Mouse (Mus musculus): ENCODE data around the gene Zfp428. TPM values are rescaled to one million over a fixed set of nuclear protein-coding genes. Genes with fewer than 3 reads are reported as not detected.

The Zfp428 gene
- 1.5 and 4.0 TPM in 2 replicates for total RNA-seq (2014; fragmentation: Nextera tagmentation)
- 2.2 and 2.7 TPM in 2 replicates for total RNA-seq (2017)

DNA sequence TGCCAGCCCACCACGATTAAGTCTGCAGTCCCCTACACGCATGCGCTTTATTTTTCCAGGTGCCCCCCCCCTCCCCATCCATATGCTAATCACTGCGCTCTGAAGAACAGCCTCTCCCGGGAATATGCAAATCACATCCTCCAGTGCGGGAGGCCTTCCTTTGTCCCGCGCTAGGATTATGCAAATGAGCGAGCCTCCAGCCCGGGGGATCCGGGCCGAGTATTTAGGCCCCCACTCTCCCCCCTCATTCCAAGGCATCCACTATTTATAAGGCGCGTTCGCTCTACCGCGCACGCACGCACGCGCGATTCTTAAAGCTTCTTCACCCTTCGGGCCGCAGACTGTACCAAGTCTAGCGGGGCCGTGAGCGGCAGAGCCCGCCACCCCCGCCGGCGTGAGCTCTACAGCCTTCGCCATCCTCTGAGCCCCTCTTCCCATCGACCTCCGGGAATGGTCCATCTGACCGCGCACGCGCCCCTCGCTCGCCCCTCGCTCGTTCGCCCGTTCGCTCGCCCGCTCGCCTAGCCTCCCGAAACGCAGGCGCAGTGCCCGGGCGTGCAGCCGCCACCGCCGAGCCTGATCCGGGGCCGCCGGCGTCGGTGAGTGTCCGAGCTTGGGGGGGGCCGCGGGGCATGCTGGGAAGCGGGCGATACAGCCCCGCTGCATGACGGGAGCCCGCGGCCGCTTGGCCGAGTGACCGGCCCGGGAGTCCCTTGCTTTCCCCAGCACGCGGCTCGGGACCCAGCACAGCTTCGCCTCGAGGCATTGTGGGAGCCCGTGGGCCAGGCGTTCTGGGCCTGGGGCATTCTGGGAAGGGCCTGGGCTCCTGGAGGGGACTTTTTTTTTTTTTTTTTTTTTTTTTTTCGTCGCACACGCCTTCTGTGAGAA lies at the start of gene Zfp428:
Gene Zfp428 (plus strand): TSS at position 169 of the 888 bp plus-strand sequence.
- peak; percentile 78 for ATAC-seq (replicated peaks; ENCODE audit: poor library complexity, severe bottlenecking)

DNA sequence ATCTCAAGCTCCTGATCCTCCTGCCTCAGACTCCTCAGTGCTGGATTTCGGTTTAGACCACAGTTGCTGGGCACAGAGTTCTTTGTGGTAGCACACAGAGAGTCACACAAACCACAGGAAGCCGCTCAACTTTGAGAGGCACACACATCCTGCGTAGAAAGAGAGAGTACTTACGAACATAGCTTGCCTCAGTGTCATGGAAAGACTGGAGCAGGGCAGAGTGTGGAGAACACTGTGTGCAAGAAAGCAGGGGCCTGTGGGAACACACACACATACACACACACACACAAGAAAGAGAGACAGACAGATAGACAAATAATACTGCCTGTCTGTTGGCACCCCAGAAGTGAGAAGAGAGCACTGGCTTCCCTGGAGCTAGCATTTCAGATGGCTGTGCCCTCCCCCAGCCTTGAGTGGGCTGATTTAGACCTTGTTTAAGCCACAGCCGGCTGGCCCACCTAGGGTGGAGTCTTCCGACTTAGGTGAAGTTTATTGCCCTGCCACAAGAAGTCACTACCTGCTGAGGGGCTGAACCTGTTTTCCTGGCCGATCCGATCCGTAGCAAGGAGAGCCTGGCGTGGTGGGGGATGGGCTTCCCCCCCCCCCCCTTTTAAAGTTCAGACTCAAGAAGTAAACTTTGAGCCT lies 49.0 kb upstream of the Zfp428 start:
- peak; percentile 65 for ATAC-seq (replicated peaks; ENCODE audit: poor library complexity, severe bottlenecking)

- no peak for ATAC-seq (replicated peaks; ENCODE audit: poor library complexity, severe bottlenecking)
Observed at GRCm38 (mm10) chr7:24459440-24459839, 47.4 kb upstream of the Zfp428 start.

- ATAC-seq (replicated peaks; ENCODE audit: poor library complexity, severe bottlenecking) = peak; percentile 34
Observed at GRCm38 (mm10) chr7:24459843-24460242, 47.0 kb upstream of the Zfp428 start.

DNA sequence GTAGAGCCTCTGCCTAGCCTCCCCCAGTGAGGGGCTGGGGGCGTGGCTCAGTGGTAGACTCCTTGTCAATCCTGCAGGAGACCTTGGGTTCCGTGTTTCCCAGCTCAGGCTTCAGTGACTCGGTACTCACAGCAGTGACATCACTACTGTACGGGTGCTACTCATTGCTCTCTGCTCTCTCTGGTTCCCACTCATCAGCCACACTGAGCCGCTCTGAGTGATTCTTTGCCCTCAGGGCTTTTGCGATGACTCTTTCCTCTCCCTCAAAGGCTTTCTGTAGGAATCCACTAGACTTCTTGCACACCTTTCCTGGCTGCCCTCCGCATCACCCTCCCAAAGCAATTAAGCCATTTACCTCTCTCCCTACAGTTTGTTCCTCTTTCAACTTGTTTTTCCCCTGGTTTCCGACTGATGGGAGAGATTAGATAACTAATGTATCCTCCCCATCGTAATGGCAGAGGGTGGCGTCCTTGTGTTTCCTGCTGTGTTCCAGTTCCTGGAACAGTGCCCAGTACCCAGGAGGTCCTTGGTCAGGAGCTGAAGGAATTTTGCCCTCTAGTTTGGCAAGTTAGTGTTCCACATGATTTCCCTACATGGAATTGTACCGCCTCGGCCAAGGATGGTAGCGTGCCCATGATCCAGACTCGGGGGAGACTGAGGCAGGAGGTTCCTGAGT lies 45.3 kb upstream of the Zfp428 start:
- peak; percentile 17 for ATAC-seq (replicated peaks; ENCODE audit: poor library complexity, severe bottlenecking)

GRCm38 (mm10) chr7:24462388-24463319 lies 44.2 kb upstream of the Zfp428 start, which contains the start of gene Plaur:
Plaur (plus strand) TSS chr7:24462484.
- ATAC-seq (replicated peaks; ENCODE audit: poor library complexity, severe bottlenecking) = peak; percentile 49

- peak; percentile 57 for ATAC-seq (replicated peaks; ENCODE audit: poor library complexity, severe bottlenecking)
Observed at GRCm38 (mm10) chr7:24466835-24467234, 40.0 kb upstream of the Zfp428 start.

- ATAC-seq (replicated peaks; ENCODE audit: poor library complexity, severe bottlenecking) = no peak
Observed at GRCm38 (mm10) chr7:24467886-24468285, 38.9 kb upstream of the Zfp428 start.

DNA sequence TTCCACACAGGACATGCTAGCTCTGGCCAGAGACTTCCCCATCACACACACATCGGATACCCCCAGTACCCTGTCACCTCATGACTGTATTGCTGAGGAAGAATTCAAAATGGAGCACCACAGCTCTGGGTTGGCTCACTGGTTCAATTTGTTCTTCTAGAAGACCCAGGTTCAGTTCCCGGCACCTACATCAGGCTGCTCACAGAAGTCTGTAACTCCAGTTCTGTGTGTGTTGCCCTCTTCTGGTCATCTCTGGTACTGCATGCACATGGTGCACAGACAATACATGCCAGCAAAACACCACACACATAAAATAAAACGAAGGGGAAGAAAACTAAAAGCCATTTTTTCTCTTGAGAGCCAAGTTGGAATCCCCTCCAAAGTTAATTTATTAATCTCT lies 37.7 kb upstream of the Zfp428 start:
- ATAC-seq (replicated peaks; ENCODE audit: poor library complexity, severe bottlenecking) = no peak

DNA sequence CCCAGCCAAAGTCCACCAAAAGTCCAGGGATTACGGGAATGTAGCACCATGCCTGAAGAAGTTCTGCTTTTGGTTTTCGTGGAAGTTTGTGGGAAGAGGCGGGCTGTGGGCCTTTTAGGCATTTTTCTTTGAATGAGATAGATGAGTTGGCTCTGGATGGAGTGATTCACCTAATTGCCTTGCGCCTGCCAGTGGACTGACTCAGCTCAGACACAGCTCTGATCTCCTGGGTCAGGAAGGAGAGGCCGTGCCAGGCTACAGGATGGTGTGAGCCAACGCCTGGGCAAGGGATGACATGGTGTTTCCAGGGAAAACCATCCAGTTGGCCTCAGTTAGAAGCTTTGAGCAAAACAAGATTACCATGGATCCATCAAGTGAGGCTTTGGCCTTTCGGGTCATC lies 36.5 kb upstream of the Zfp428 start:
- ATAC-seq (replicated peaks; ENCODE audit: poor library complexity, severe bottlenecking) = no peak

- no peak for ATAC-seq (replicated peaks; ENCODE audit: poor library complexity, severe bottlenecking)
Observed at GRCm38 (mm10) chr7:24472442-24472841, 34.4 kb upstream of the Zfp428 start.

- peak; percentile 62 for ATAC-seq (replicated peaks; ENCODE audit: poor library complexity, severe bottlenecking)
Observed at GRCm38 (mm10) chr7:24472937-24473336, 33.9 kb upstream of the Zfp428 start.

DNA sequence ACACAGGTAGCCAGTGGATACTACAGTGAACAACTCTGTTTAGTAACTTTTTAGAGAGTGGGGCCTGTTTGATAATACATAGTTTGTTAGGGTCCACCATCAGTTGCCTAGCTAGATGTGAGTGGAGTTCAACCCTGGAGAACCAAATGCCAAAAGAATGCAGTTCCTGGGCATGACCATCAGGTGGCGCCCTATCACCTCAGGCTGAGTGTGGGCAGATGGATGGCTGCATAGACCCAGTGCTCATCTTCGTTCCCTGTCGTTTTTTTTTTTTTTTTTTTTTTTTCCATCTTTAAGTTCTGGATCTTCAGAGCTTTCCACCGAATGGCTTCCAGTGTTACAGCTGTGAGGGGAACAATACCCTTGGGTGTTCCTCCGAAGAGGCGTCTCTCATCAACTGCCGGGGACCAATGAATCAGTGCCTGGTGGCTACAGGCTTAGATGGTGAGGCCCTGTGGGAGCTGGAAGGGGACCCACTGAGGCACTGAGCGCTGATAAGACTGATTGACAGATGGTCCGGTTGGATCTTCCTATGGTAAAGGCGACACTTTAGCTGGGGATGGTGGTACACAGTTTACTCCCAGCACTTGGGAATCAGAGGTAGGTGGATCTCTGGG lies 32.8 kb upstream of the Zfp428 start:
- ATAC-seq (replicated peaks; ENCODE audit: poor library complexity, severe bottlenecking) = peak; percentile 82

DNA sequence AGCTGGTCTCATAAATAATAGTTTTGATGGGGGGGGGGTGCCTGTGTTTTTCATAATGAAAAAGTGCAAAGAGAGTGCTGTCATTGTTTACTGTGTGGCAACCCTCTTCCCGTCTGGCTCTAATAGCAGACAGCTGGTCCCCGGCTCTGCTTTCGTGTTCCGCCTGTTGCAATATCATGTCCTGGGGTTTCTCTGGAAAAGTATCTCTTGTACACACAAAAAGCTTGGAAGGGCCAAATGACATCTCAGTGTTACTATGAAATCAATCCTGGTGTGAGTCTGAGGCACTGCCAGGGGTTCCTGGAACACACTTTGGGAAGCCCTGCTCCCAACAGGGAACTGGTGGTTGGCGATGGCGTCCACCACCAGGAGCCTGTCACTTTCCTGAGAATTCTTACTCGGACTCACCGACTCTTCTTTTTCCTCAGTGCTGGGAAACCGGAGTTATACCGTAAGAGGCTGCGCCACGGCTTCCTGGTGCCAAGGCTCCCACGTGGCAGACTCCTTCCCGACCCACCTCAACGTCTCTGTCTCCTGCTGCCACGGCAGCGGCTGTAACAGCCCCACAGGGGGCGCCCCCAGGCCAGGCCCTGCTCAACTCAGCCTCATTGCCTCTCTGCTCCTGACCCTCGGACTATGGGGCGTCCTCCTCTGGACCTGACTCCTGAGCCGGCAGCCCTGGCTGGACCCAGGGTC lies 31.8 kb upstream of the Zfp428 start:
- ATAC-seq (replicated peaks; ENCODE audit: poor library complexity, severe bottlenecking) = no peak

GRCm38 (mm10) chr7:24476338-24476737 lies 30.5 kb upstream of the Zfp428 start:
- ATAC-seq (replicated peaks; ENCODE audit: poor library complexity, severe bottlenecking) = no peak

- ATAC-seq (replicated peaks; ENCODE audit: poor library complexity, severe bottlenecking) = no peak
Observed at GRCm38 (mm10) chr7:24476856-24477255, 29.9 kb upstream of the Zfp428 start.

DNA sequence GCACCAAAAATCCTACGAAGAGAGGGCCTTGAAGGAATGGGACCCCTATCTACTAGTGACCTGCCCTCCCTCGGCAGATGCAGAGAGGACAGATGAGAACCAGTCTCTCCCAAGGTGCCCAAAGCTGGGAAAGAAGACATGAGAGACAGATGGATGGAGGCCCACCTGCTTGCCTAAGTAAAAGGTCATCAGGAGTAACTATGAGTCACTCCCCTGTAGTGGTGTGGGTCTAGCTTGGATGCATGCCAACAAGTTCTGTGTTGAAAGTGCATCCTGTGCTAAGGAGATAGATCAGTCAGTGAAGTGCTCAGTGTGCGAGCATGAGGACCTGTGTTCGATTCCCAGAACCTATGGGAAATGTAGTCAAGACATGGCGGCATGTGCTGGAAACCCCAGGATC lies 27.9 kb upstream of the Zfp428 start:
- no peak for ATAC-seq (replicated peaks; ENCODE audit: poor library complexity, severe bottlenecking)

GRCm38 (mm10) chr7:24479685-24480084 lies 27.1 kb upstream of the Zfp428 start:
- ATAC-seq (replicated peaks; ENCODE audit: poor library complexity, severe bottlenecking) = no peak
